Mouse (Mus musculus) liver, adult 2 months (tissue): Measurements from ENCODE around the gene Eddm3b.

Experiments
- CTCF ChIP-seq: fragments of 200-500 bp; IDR thresholded peaks from 2 replicates; pipeline ENCODE4 v1.5.1; 2011; ENCODE audit warnings: low read depth, low read length, control low read depth
- POLR2A ChIP-seq: fragments of 200-500 bp; IDR thresholded peaks from 2 replicates; pipeline ENCODE4 v1.6.1; 2011; ENCODE audit warnings: low read length, control low read depth; ENCODE audit not compliant: insufficient read depth; ENCODE audit errors: extremely low read depth

DNA sequence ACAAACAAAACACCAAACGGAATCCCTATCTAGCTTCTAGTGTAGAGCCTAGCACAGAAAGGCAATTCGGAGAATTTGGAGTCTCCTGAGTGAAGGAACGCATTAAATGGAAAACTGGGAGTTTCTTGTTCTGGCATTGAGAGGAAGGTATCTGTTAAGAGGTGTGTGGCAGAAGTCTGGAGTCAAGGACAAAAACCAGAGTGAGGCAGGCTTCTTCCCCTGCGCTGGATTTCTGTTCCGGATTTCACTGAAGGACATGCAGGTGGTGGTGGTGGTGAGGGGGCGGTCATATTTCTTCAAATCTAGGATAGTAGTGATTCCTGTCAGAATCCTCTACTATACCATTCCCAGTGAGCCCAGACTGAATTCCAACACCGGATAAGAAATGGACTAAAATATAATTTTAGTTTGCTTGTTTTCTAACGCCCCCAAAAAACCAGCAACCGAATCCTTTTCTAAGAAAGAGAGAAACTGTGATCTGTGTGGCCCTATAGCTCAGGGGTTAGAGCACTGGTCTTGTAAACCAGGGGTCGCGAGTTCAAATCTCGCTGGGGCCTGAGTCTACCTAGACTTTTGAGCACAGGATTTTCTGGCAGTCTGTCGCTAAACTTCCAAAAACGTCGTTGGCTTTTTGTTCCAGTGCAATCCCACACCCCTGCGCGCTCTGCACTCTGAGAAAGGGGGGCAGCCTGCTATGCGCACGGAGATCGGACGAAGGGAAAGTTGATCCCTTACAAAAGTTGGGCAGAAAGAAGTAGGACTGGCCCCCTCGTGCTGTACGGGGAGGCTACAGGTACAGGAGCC lies 25.9 kb upstream of the Eddm3b start:
- no peak for TF ChIP-seq POLR2A
- no peak for TF ChIP-seq CTCF
